Mouse (Mus musculus) kidney, adult 2 months (tissue): ENCODE data around the gene Zfp526.

Experiments
- CTCF ChIP-seq: fragments of 200-500 bp; conservative IDR thresholded peaks from 2 replicates; pipeline ENCODE4 v1.5.1; 2011; ENCODE audit warnings: low read depth, mild to moderate bottlenecking, control low read depth, low read length, moderate library complexity, mixed read lengths; ENCODE audit not compliant: insufficient read depth, insufficient read length
- POLR2A ChIP-seq: fragments of 200-500 bp; IDR thresholded peaks from one replicate; pipeline ENCODE4 v1.6.1; 2011; ENCODE audit warnings: low read depth, low read length, control low read depth

GRCm38 (mm10) chr7:25249314-25250140 lies 28.3 kb downstream of the Zfp526 start:
- TF ChIP-seq CTCF (no peak), POLR2A (no peak)
